Mouse (Mus musculus): Measurements from ENCODE around the gene Gm49711. TPM values are rescaled to one million over a fixed set of nuclear protein-coding genes. Genes with fewer than 3 reads are reported as not detected.

Gm49711 gene
- polyA plus RNA-seq, 1 experiment from 2014 or later = 0.25 TPM

GRCm38 (mm10) chr16:92148367-92148728, 90.2 kb downstream of the Gm49711 start:
- Histone ChIP-seq H3K4me1 (replicated peaks; ENCODE audit: control insufficient read depth, insufficient read depth, low read length) (no peaks in the 10 kb centered on the region), H3K4me3 (replicated peaks; ENCODE audit: low read length) (no peak overlapping the region), H3K27me3 (replicated peaks; ENCODE audit: control insufficient read depth, insufficient read depth, low read length) (no peaks in the 10 kb centered on the region), H3K9me3 (ENCODE audit: control insufficient read depth, low read length) (no peaks in the 10 kb centered on the region), H3K27ac (ENCODE audit: low read length) (no peak overlapping the region), H3K9ac (replicated peaks; ENCODE audit: low read depth, low read length) (no peak overlapping the region), H3K36me3 (ENCODE audit: control insufficient read depth, insufficient read depth) (no peaks in the 10 kb centered on the region), H3K4me2 (ENCODE audit: low read length) (no peak overlapping the region)
- 96% methylated on average over 2 of the region's 2 CpGs for WGBS
- ATAC-seq = no peak

GRCm38 (mm10) chr16:92150975-92151374, 92.9 kb downstream of the Gm49711 start:
- WGBS = 72% methylated on average over 4 of the region's 4 CpGs
- no peak overlapping the region for H3K4me3 ChIP-seq (replicated peaks; ENCODE audit: low read length)

GRCm38 (mm10) chr16:92158021-92158455, 99.9 kb downstream of the Gm49711 start:
- peak; percentile 68 for ATAC-seq
- H3K4me1 ChIP-seq (replicated peaks; ENCODE audit: control insufficient read depth, insufficient read depth, low read length) = peaks cover 10% of the 10 kb centered on the region
- no peaks in the 10 kb centered on the region for H3K27me3 ChIP-seq (replicated peaks; ENCODE audit: control insufficient read depth, insufficient read depth, low read length)
- peak overlapping the region; percentile 66 for H3K9ac ChIP-seq (replicated peaks; ENCODE audit: low read depth, low read length)
- peak overlapping the region; percentile 59 for H3K4me3 ChIP-seq (replicated peaks; ENCODE audit: low read length)
- 2% methylated on average over 14 of the region's 14 CpGs for WGBS
- H3K9me3 ChIP-seq (ENCODE audit: control insufficient read depth, low read length) = no peaks in the 10 kb centered on the region
- peak overlapping the region; percentile 98 for H3K4me2 ChIP-seq (ENCODE audit: low read length)
- H3K27ac ChIP-seq (ENCODE audit: low read length) = peak overlapping the region; percentile 39; the same call in 1 of the 2 replicates
- H3K36me3 ChIP-seq (ENCODE audit: control insufficient read depth, insufficient read depth) = no peaks in the 10 kb centered on the region

More at GRCm38 (mm10) chr16:92150975-92151374, 92.9 kb downstream of the Gm49711 start:
- H3K9ac ChIP-seq (replicated peaks; ENCODE audit: low read depth, low read length) = no peak overlapping the region
- no peak for ATAC-seq
- H3K4me1 ChIP-seq (replicated peaks; ENCODE audit: control insufficient read depth, insufficient read depth, low read length) = no peaks in the 10 kb centered on the region
- H3K27ac ChIP-seq (ENCODE audit: low read length) = no peak overlapping the region
- no peaks in the 10 kb centered on the region for H3K27me3 ChIP-seq (replicated peaks; ENCODE audit: control insufficient read depth, insufficient read depth, low read length)
- no peak overlapping the region for H3K4me2 ChIP-seq (ENCODE audit: low read length)
- no peaks in the 10 kb centered on the region for H3K9me3 ChIP-seq (ENCODE audit: control insufficient read depth, low read length)
- H3K36me3 ChIP-seq (ENCODE audit: control insufficient read depth, insufficient read depth) = no peaks in the 10 kb centered on the region

- ATAC-seq = peak; percentile 96
- H3K9me3 ChIP-seq (ENCODE audit: control insufficient read depth, low read length) = no peaks in the 10 kb centered on the region
- no peaks in the 10 kb centered on the region for H3K27me3 ChIP-seq (replicated peaks; ENCODE audit: control insufficient read depth, insufficient read depth, low read length)
- peak overlapping the region; percentile 66 for H3K9ac ChIP-seq (replicated peaks; ENCODE audit: low read depth, low read length)
- H3K4me1 ChIP-seq (replicated peaks; ENCODE audit: control insufficient read depth, insufficient read depth, low read length) = peaks cover 10% of the 10 kb centered on the region
- H3K27ac ChIP-seq (ENCODE audit: low read length) = peak overlapping the region; percentile 39; the same call in 1 of the 2 replicates
- H3K4me2 ChIP-seq (ENCODE audit: low read length) = peak overlapping the region; percentile 98
- no peaks in the 10 kb centered on the region for H3K36me3 ChIP-seq (ENCODE audit: control insufficient read depth, insufficient read depth)
- H3K4me3 ChIP-seq (replicated peaks; ENCODE audit: low read length) = peak overlapping the region; percentile 59
- WGBS = 4% methylated on average over 29 of the region's 30 CpGs
Observed at GRCm38 (mm10) chr16:92158461-92159091, 100.5 kb downstream of the Gm49711 start.

- no peak; the same call in 1 of the 2 replicates for ATAC-seq
- Histone ChIP-seq H3K9me3 (ENCODE audit: control insufficient read depth, low read length) (no peaks in the 10 kb centered on the region), H3K4me3 (replicated peaks; ENCODE audit: low read length) (peak overlapping the region; percentile 59), H3K36me3 (ENCODE audit: control insufficient read depth, insufficient read depth) (no peaks in the 10 kb centered on the region), H3K4me1 (replicated peaks; ENCODE audit: control insufficient read depth, insufficient read depth, low read length) (peaks cover 10% of the 10 kb centered on the region), H3K9ac (replicated peaks; ENCODE audit: low read depth, low read length) (peak overlapping the region; percentile 66), H3K27ac (ENCODE audit: low read length) (peak overlapping the region; percentile 39; the same call in 1 of the 2 replicates), H3K4me2 (ENCODE audit: low read length) (peak overlapping the region; percentile 98), H3K27me3 (replicated peaks; ENCODE audit: control insufficient read depth, insufficient read depth, low read length) (no peaks in the 10 kb centered on the region)
- WGBS = 59% methylated on average over 6 of the region's 6 CpGs
Observed at GRCm38 (mm10) chr16:92159114-92159513, 101.0 kb downstream of the Gm49711 start.

GRCm38 (mm10) chr16:92162289-92162688, 104.2 kb downstream of the Gm49711 start:
- H3K27ac ChIP-seq (ENCODE audit: low read length) = no peak overlapping the region
- H3K36me3 ChIP-seq (ENCODE audit: control insufficient read depth, insufficient read depth) = no peaks in the 10 kb centered on the region
- 30% methylated on average over 4 of the region's 4 CpGs for WGBS
- no peaks in the 10 kb centered on the region for H3K27me3 ChIP-seq (replicated peaks; ENCODE audit: control insufficient read depth, insufficient read depth, low read length)
- ATAC-seq = no peak
- H3K4me2 ChIP-seq (ENCODE audit: low read length) = no peak overlapping the region
- H3K4me1 ChIP-seq (replicated peaks; ENCODE audit: control insufficient read depth, insufficient read depth, low read length) = peaks cover 10% of the 10 kb centered on the region
- H3K9me3 ChIP-seq (ENCODE audit: control insufficient read depth, low read length) = no peaks in the 10 kb centered on the region
- H3K4me3 ChIP-seq (replicated peaks; ENCODE audit: low read length) = no peak overlapping the region
- H3K9ac ChIP-seq (replicated peaks; ENCODE audit: low read depth, low read length) = no peak overlapping the region

GRCm38 (mm10) chr16:92163545-92163944, 105.4 kb downstream of the Gm49711 start:
- no peak for ATAC-seq
- H3K4me1 ChIP-seq (replicated peaks; ENCODE audit: control insufficient read depth, insufficient read depth, low read length) = peaks cover 5% of the 10 kb centered on the region
- H3K9ac ChIP-seq (replicated peaks; ENCODE audit: low read depth, low read length) = no peak overlapping the region
- no peaks in the 10 kb centered on the region for H3K36me3 ChIP-seq (ENCODE audit: control insufficient read depth, insufficient read depth)
- no peaks in the 10 kb centered on the region for H3K27me3 ChIP-seq (replicated peaks; ENCODE audit: control insufficient read depth, insufficient read depth, low read length)
- peaks cover 4% of the 10 kb centered on the region; the same call in 1 of the 2 replicates for H3K9me3 ChIP-seq (ENCODE audit: control insufficient read depth, low read length)
- H3K27ac ChIP-seq (ENCODE audit: low read length) = no peak overlapping the region
- no peak overlapping the region for H3K4me2 ChIP-seq (ENCODE audit: low read length)
- no peak overlapping the region for H3K4me3 ChIP-seq (replicated peaks; ENCODE audit: low read length)
- 75% methylated on average over 4 of the region's 4 CpGs for WGBS

GRCm38 (mm10) chr16:92176052-92176451, 117.9 kb downstream of the Gm49711 start:
- H3K4me3 ChIP-seq (replicated peaks; ENCODE audit: low read length) = no peak overlapping the region
- H3K9ac ChIP-seq (replicated peaks; ENCODE audit: low read depth, low read length) = no peak overlapping the region
- H3K4me2 ChIP-seq (ENCODE audit: low read length) = no peak overlapping the region
- no peaks in the 10 kb centered on the region for H3K27me3 ChIP-seq (replicated peaks; ENCODE audit: control insufficient read depth, insufficient read depth, low read length)
- WGBS = 92% methylated on average over 1 of the region's 1 CpGs
- H3K36me3 ChIP-seq (ENCODE audit: control insufficient read depth, insufficient read depth) = no peaks in the 10 kb centered on the region
- no peak overlapping the region for H3K27ac ChIP-seq (ENCODE audit: low read length)
- no peak for ATAC-seq
- H3K9me3 ChIP-seq (ENCODE audit: control insufficient read depth, low read length) = no peaks in the 10 kb centered on the region
- H3K4me1 ChIP-seq (replicated peaks; ENCODE audit: control insufficient read depth, insufficient read depth, low read length) = no peaks in the 10 kb centered on the region

GRCm38 (mm10) chr16:92177718-92178117, 119.6 kb downstream of the Gm49711 start:
- no peaks in the 10 kb centered on the region for H3K4me1 ChIP-seq (replicated peaks; ENCODE audit: control insufficient read depth, insufficient read depth, low read length)
- no peak overlapping the region for H3K4me2 ChIP-seq (ENCODE audit: low read length)
- H3K9me3 ChIP-seq (ENCODE audit: control insufficient read depth, low read length) = no peaks in the 10 kb centered on the region
- no peak overlapping the region for H3K27ac ChIP-seq (ENCODE audit: low read length)
- H3K4me3 ChIP-seq (replicated peaks; ENCODE audit: low read length) = no peak overlapping the region
- ATAC-seq = no peak
- WGBS = 88% methylated on average over 1 of the region's 1 CpGs
- H3K36me3 ChIP-seq (ENCODE audit: control insufficient read depth, insufficient read depth) = no peaks in the 10 kb centered on the region
- H3K27me3 ChIP-seq (replicated peaks; ENCODE audit: control insufficient read depth, insufficient read depth, low read length) = no peaks in the 10 kb centered on the region
- no peak overlapping the region for H3K9ac ChIP-seq (replicated peaks; ENCODE audit: low read depth, low read length)

All from forebrain, embryonic 16.5 days (tissue).